ENCODE assay signal across 8 mouse cellular contexts in the genomic region with DNA sequence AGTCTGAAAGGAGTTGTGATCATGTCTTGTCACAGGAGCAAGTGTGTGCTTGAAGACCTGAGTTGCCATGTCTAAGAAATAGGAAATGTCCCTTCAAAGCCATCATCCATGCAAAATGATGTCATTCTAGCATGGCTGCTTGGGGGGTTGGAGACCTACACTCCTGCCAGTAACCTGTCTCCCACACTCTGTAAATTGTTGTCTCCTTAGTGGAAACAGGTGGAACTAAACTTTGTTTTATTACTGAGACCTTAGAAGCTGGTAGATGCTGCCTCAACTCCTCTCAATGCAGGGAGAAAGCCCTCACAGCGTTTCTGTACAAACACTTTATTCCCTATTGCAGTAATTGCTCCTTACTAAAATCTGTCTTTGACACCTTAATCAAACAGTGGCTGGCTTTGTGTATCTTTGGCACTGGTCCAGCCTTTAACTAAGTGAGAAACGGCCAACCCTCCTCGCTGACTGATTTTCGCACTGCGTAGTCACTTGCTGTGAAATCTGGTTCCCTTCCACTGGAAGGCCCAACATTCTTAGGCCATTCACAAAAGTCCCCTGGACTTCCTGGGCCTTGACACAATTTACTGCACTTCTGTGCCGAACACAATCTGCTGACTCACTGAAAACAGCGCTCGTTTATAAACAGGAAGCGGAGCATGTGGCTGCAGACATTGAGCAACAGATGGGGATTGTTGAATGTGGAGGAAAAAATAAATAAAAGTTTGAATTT.
DNase-seq lines count a peak whose midpoint lies in the region.

No protein-coding gene starts in this region.

- intact Hi-C loops in heart, postnatal 10 days (cut with DNase I) = no loop called here

- peak; percentile 18 to 23 for DNase-seq in cerebellum, postnatal 10 days
- DNase-seq in cerebellum, adult 8-10 months = no peak
- peak; percentile 49 for DNase-seq in thymus, postnatal 0 days (ENCODE audit: low spot score)
- no peak for DNase-seq in thymus, postnatal 10 days (ENCODE audit: low spot score in 2 of 2)
- DNase-seq in heart, postnatal 10 days = peak; percentile 56 to 66
- DNase-seq in layer of hippocampus, adult 18-20 months (ENCODE audit: low spot score in 2 of 2) = peak; percentile 60 to 78
- peak; percentile 68 for DNase-seq in lung, postnatal 10 days
- no peak for DNase-seq in B cell, adult 2 months

Comparison
In these comparisons a context has a peak if more than half of its experiments do, and no peak if none do; other contexts are left out.
1. DNase-seq: peak in cerebellum, postnatal 10 days (2 of 2), thymus, postnatal 0 days (single experiment), heart, postnatal 10 days (2 of 2), layer of hippocampus, adult 18-20 months (2 of 2) and lung, postnatal 10 days (single experiment); none in cerebellum, adult 8-10 months (single experiment), thymus, postnatal 10 days (0 of 2) and B cell, adult 2 months (0 of 2).